Mouse (Mus musculus) heart, postnatal 25 days (tissue): ENCODE measurements around the gene Pawr. TPM values are rescaled to one million over a fixed set of nuclear protein-coding genes. Genes with fewer than 3 reads are reported as not detected.
"Not testable (repeated sequence)": the region's sequence is repeated elsewhere in the genome, so short reads cannot be mapped to it uniquely, and the experiment has no call there.

Source experiments
- DNase-seq: peaks from one replicate; pipeline ENCODE4 v3.0.0; 2022; ENCODE audit warnings: low spot score
- intact Hi-C: fragments of 180-260 bp; cut with DNase I; formaldehyde crosslinking; loops from one replicate; pipeline ENCODE4 v1.15.1; 2025
- total RNA-seq, 2 experiments: library from RNA; stranded (reverse); gene quantifications; 2 replicates each; pipeline ENCODE4 v1.2.3; 2021

Gene Pawr
- total RNA-seq, 2 experiments from 2014 or later: 3.0 to 3.2 TPM

- intact Hi-C loops: no loop called here
- no peak for DNase-seq
Measured at GRCm38 (mm10) chr10:108310195-108310594, 21.7 kb upstream of the Pawr start.

- intact Hi-C loops: no loop called here
- no peak for DNase-seq
Measured at GRCm38 (mm10) chr10:108311396-108311795, 20.5 kb upstream of the Pawr start.

GRCm38 (mm10) chr10:108313845-108314244 lies 18.1 kb upstream of the Pawr start:
- intact Hi-C loops: no loop called here
- no peak for DNase-seq

GRCm38 (mm10) chr10:108314396-108314795 lies 17.5 kb upstream of the Pawr start:
- DNase-seq: no peak
- intact Hi-C loops: no loop called here

DNA sequence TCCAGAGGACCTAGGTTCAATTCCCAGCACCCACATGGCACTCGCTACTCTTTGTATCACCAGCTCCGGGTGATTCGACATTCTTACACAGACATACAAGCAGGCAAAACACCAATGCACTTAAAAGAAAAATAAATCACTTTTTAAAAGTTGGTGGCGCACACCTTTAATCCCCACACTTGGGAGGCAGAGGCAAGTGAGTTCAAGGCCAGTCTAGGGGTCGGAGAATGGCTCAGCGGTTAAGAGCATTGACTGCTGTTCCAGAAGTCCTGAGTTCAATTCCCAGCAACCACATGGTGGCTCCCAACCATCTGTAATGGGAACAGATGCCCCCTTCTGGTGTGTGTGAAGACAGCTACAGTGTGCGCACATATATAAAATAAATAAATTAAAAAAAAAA lies 16.7 kb upstream of the Pawr start:
- DNase-seq: no peak
- intact Hi-C loops: no loop called here

GRCm38 (mm10) chr10:108328356-108328755 lies 3.6 kb upstream of the Pawr start:
- intact Hi-C loops: no loop called here

GRCm38 (mm10) chr10:108328983-108329382 lies 2.9 kb upstream of the Pawr start:
- intact Hi-C loops: no loop called here
- DNase-seq: no peak

More at GRCm38 (mm10) chr10:108328356-108328755, 3.6 kb upstream of the Pawr start:
- no peak for DNase-seq

GRCm38 (mm10) chr10:108329771-108330170 lies 2.1 kb upstream of the Pawr start:
- intact Hi-C loops: loop anchor here (5.0 kb wide), 1 partner anchor 118 kb away; no protein-coding TSS in a partner anchor
- no peak for DNase-seq

DNA sequence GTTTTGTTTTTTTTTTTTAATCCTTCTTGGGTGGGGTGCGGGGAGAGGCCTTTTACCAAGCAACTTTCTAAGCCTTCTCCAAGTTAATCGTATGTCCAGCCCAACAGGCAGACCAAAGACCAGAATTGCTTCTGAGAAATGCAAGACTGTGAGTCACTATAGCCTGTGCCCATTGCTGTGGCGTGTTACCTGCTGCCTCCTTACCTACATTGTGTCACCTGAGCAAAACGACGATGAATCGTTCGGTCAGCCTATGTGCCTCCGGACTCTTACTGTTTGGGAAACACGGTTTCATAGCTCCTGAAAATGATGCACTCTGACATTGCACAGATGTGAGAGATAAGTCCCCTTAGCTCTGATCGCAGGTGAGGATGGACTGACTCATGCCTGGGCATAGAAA lies 957 bp upstream of the Pawr start:
- intact Hi-C loops: loop anchor here (5.0 kb wide), 1 partner anchor 116 kb away; no protein-coding TSS in a partner anchor
- no peak for DNase-seq

- intact Hi-C loops: loop anchor here (5.0 kb wide), 1 partner anchor 114 kb away; no protein-coding TSS in a partner anchor
- DNase-seq: peak; percentile 17
Measured at GRCm38 (mm10) chr10:108332571-108333541, 935 bp downstream of the Pawr start.

DNA sequence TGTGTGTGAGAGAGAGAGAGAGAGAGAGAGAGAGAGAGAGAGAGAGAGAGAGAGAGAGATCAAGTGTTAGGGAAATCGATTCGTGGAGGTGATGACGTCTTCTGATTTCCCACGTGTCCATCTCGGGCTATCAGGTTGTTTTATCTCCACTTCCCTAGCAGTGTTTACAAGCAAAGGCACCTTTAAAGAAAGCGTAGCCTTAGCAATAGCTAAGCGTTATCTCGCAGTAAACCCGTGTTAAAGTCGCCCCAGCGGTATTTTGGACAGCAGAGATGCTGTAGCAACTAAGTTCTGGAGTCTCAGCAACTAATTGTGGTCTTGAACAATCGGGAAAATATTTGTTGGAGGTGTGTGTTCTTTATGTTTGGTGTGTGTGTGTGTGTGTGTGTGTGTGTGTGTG lies 1.7 kb downstream of the Pawr start:
- intact Hi-C loops: loop anchor here (5.0 kb wide), 1 partner anchor 114 kb away; no protein-coding TSS in a partner anchor
- DNase-seq: no peak

DNA sequence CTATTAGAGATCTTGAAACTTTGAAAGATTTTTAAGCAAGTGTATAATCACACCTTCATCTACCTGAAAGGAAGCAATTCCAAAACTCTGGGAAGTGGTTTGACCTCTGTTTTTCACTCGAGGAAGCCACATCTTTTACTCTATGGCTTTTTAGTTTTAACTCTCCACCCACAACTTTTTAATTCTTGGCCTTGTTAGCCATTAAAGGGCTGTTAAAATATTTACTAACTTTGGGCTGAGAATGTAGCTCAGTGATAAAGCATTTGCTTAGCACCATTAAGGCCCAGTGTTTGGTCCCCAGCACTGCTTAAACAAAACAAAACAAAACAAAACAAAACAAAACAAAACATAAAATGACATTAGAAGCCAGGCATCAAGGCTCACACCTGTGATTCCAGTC lies 2.2 kb downstream of the Pawr start:
- intact Hi-C loops: loop anchor here (5.0 kb wide), 1 partner anchor 113 kb away; no protein-coding TSS in a partner anchor
- DNase-seq: no peak

DNA sequence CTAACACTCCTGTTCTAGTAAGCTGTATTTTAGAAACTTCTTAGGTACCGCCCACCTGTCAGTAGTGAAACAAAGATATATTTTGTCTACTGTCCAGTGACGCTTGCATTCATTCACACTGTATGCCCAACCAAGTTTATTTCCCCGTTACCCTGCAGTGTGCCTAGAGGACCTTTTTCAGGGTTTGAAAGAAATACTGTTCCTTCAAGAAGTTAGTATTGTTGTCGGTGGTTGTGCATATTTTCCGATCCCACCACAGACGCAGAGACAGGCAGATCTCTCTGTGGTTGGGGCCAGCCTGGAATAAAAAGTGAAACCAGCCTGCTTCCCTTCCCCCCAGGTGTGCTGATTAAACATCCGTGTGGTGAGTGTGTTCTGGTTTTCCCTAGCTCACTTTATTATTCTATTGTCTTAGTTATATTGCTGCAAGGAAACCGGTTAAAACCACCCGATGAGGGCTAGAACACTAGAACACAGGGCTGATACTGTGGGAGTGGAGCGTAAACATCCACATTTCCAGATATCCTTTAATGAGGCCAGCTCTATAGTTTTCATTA lies 3.9 kb downstream of the Pawr start:
- intact Hi-C loops: no loop called here
- no peak for DNase-seq

- no peak for DNase-seq
- intact Hi-C loops: no loop called here
Measured at GRCm38 (mm10) chr10:108336581-108336980, 4.7 kb downstream of the Pawr start.

DNA sequence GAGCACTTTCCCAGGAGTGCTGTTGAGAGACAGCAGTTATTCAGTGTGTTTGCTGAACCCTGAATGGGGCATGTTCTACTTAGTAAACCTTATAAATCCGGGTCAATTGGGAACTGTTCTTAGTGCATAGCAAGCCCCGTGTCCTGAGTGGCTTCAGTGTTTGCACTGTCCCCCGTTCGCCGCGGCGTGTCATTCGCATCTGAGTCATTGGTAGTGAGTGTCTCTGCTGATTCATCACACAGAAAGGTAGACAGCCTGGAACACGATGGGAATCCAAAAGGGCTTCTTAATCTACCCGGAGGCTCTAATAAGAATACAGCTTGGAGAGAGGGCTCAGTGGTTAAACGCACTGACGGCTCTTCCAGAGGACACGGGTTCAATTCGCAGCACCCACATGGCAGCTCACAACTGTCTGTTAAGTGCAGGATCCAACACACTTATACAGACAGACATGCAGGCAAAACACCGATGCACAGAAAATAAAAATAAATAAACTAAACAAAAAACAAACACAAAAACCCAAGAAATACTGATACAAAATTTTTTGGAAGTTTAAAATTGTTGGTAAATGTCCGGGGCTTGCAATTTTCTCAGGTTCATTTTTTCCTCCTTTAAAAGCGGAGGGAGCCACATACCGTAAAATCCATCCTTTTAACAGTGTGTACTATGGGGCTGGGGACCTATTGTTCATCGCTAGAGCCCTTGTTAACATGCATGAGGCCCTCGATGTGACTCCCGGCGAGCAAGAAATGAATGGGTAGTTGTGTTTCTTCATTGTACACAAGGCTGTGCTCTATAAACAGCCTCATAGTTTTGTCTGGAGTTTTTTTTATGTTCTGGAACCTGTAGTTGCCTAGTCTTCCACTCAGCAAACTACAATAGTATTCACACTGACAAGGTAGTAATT lies 6.4 kb downstream of the Pawr start:
- DNase-seq: no peak
- intact Hi-C loops: no loop called here

- no peak for DNase-seq
- intact Hi-C loops: no loop called here
Measured at GRCm38 (mm10) chr10:108339118-108339517, 7.2 kb downstream of the Pawr start.

DNA sequence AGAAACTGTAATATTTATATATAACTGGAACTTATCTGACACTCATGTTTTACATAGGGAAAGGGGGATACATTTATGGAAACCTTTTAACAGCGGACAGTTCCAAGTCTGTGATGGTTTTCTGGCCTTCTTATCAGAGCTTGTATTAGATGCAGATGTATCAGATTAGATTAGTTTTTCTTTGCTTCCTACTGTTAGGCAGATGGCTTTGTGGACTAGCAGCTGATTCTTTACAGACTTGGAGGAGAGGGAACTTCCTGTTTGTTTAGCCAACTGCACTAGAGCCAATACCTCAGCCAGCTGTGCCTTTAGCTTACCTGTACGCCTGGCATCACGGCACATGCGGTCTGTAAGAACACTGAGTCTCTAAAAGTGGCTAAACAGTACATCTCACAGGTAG lies 8.0 kb downstream of the Pawr start:
- intact Hi-C loops: no loop called here
- no peak for DNase-seq

- no peak for DNase-seq
- intact Hi-C loops: no loop called here
Measured at GRCm38 (mm10) chr10:108343734-108344133, 11.8 kb downstream of the Pawr start.

- intact Hi-C loops: no loop called here
- DNase-seq: no peak
Measured at GRCm38 (mm10) chr10:108345123-108345522, 13.2 kb downstream of the Pawr start.

GRCm38 (mm10) chr10:108346301-108346700 lies 14.4 kb downstream of the Pawr start:
- intact Hi-C loops, DNase-seq: not testable (repeated sequence)
